Mouse (Mus musculus) forebrain, embryonic 13.5 days (tissue): ENCODE measurements at regions not wholly inside any gene's neighbourhood (a gene's known extent, or its start where the extent isn't known, plus 50 kb on each side); places are given as distances from the start of the nearest gene placed in this dataset.
"Not testable (repeated sequence)": the region's sequence is repeated elsewhere in the genome, so short reads cannot be mapped to it uniquely, and the experiment has no call there.

Experiments
- ATAC-seq: fragments of 200-750 bp; cut with Nextera tagmentation; 2 replicates; pipeline ENCODE4 v1.8.0; 2017
- H3K27ac ChIP-seq: fragments of 300-500 bp; sonication (generic); 2 replicates; pipeline ENCODE4 v1.5.1; 2015; ENCODE audit warnings: inconsistent platforms, mild to moderate bottlenecking, moderate library complexity
- H3K27me3 ChIP-seq: fragments of 300-500 bp; sonication (generic); 2 replicates; pipeline ENCODE4 v1.6.1; 2015; ENCODE audit warnings: mild to moderate bottlenecking, inconsistent platforms
- H3K36me3 ChIP-seq: fragments of 300-500 bp; sonication (generic); 2 replicates; pipeline ENCODE4 v1.6.1; 2015; ENCODE audit warnings: mild to moderate bottlenecking, inconsistent platforms; ENCODE audit not compliant: poor library complexity, severe bottlenecking
- H3K4me1 ChIP-seq: fragments of 300-500 bp; sonication (generic); 2 replicates; pipeline ENCODE4 v1.6.1; 2015; ENCODE audit warnings: inconsistent platforms
- H3K4me2 ChIP-seq: fragments of 300-500 bp; sonication (generic); 2 replicates; pipeline ENCODE4 v1.6.1; 2015; ENCODE audit warnings: inconsistent platforms, mild to moderate bottlenecking, moderate library complexity
- H3K4me3 ChIP-seq: fragments of 300-500 bp; sonication (generic); 2 replicates; pipeline ENCODE4 v1.5.1; 2015; ENCODE audit warnings: mild to moderate bottlenecking, inconsistent platforms
- H3K9ac ChIP-seq: fragments of 300-500 bp; sonication (generic); 2 replicates; pipeline ENCODE4 v1.6.1; 2015; ENCODE audit warnings: mild to moderate bottlenecking, inconsistent platforms
- H3K9me3 ChIP-seq: fragments of 300-500 bp; sonication (generic); replicated peaks from 2 replicates; pipeline ENCODE4 v1.6.1; 2016; ENCODE audit warnings: inconsistent platforms
- WGBS: fragments of 180-500 bp; shearing (Covaris S2); methylation state at CpG from one replicate; pipeline ENCODE4 v1.1.7; 2015; 5-methylcytosine and 5-hydroxymethylcytosine counted together

DNA sequence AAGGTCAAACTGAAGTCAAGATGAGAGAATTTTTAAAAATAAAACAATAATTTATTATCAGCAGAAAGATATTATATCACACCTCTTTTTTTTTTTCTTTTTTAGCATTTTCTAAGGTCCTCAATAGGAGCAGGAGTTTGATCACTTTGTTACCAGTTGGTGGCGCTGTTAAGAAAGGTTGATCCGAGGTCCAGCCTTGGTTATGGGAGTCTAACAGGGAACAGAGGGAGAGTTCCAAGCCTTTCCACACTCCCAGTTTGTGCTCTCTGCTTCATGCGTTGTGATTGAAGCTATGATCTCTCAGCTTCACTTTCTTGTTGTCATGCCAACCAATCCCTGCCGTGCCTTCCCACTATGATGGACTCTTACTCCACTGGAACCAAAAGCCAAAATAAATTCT lies 83.8 kb downstream of the Fam174a start:
- no peak overlapping the region for H3K9ac ChIP-seq
- H3K9me3 ChIP-seq: no peaks in the 10 kb centered on the region
- 41% methylated on average over 4 of the region's 4 CpGs for WGBS
- no peak overlapping the region for H3K4me2 ChIP-seq
- H3K36me3 ChIP-seq: no peaks in the 10 kb centered on the region
- H3K27me3 ChIP-seq: no peaks in the 10 kb centered on the region
- no peaks in the 10 kb centered on the region for H3K4me1 ChIP-seq
- no peak overlapping the region for H3K27ac ChIP-seq
- H3K4me3 ChIP-seq: no peak overlapping the region
- ATAC-seq: peak; percentile 59; the same call in 1 of the 2 replicates

- Histone ChIP-seq H3K36me3 (no peaks in the 10 kb centered on the region), H3K27me3 (no peaks in the 10 kb centered on the region), H3K9me3 (no peaks in the 10 kb centered on the region), H3K4me2 (no peak overlapping the region), H3K9ac (no peak overlapping the region), H3K27ac (no peak overlapping the region), H3K4me1 (no peaks in the 10 kb centered on the region), H3K4me3 (no peak overlapping the region)
- 91% methylated on average over 7 of the region's 7 CpGs for WGBS
- ATAC-seq: no peak
Observed at GRCm38 (mm10) chr1:95399764-95400163, 86.3 kb downstream of the Fam174a start.

DNA sequence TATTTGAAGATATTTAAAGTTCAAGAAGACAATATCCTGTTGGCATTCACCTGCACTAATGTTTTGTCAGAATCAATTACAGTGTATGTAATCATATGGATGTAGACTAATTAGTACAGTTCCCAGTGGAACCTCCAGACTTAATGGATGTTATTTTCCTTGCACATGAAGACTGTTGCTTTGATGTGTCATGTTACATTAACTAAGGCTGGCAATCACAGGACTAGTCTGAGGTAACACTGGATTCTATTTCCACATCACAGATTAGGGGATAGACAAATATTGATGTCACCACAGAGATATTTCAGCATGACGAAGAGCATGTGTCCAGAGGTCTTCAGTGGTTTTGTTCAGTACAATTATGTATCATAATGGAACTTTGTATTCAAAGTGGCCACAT lies 108.8 kb downstream of the Fam174a start:
- ATAC-seq: no peak
- Histone ChIP-seq H3K9ac (no peak overlapping the region), H3K27ac (no peak overlapping the region), H3K36me3 (no peaks in the 10 kb centered on the region), H3K4me3 (no peak overlapping the region), H3K27me3 (no peaks in the 10 kb centered on the region), H3K9me3 (no peaks in the 10 kb centered on the region), H3K4me1 (no peaks in the 10 kb centered on the region), H3K4me2 (no peak overlapping the region)
- 78% methylated on average over 1 of the region's 1 CpGs for WGBS

- Histone ChIP-seq H3K4me3 (no peak overlapping the region), H3K36me3 (no peaks in the 10 kb centered on the region), H3K9me3 (no peaks in the 10 kb centered on the region)
Observed at GRCm38 (mm10) chr1:95425420-95425819, 112.0 kb downstream of the Fam174a start.

DNA sequence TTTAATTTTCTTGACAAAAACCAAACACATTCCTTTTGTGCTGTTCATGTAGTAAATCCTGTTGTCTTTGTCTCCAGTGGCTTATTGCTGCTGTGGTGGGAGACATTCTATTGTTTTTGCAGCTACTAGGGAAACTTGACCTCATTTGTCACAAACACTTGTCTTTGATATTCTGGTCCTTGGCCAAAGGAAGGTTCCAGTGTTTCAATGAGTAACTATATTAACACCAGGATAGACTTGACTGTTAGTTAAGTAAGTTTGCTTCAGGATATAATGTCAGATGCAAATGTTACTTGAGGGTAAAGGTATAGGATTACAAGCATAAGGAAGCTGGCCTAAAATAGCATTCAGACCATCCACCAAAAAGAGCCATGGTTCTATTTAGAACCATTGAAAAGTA lies 123.7 kb downstream of the Fam174a start:
- Histone ChIP-seq H3K27me3 (no peaks in the 10 kb centered on the region), H3K9me3 (no peaks in the 10 kb centered on the region), H3K4me3 (no peak overlapping the region), H3K27ac (no peak overlapping the region), H3K4me2 (no peak overlapping the region), H3K4me1 (no peaks in the 10 kb centered on the region), H3K9ac (no peak overlapping the region), H3K36me3 (no peaks in the 10 kb centered on the region)
- no peak for ATAC-seq

More at GRCm38 (mm10) chr1:95425420-95425819, 112.0 kb downstream of the Fam174a start:
- Histone ChIP-seq H3K4me2 (no peak overlapping the region), H3K27ac (no peak overlapping the region), H3K27me3 (no peaks in the 10 kb centered on the region), H3K9ac (no peak overlapping the region), H3K4me1 (no peaks in the 10 kb centered on the region)
- ATAC-seq: no peak

- no peak overlapping the region for H3K4me2 ChIP-seq
- no peak for ATAC-seq
- 74% methylated on average over 3 of the region's 3 CpGs for WGBS
- no peak overlapping the region for H3K27ac ChIP-seq
- no peaks in the 10 kb centered on the region for H3K36me3 ChIP-seq
- 0 out of 2 replicates have a peak, but pooled peaks cover 4% of the 10 kb centered on the region for H3K4me1 ChIP-seq
- H3K9me3 ChIP-seq: no peaks in the 10 kb centered on the region
- H3K4me3 ChIP-seq: no peak overlapping the region
- H3K9ac ChIP-seq: no peak overlapping the region
- H3K27me3 ChIP-seq: no peaks in the 10 kb centered on the region
Observed at GRCm38 (mm10) chr1:95445541-95445940, 132.1 kb downstream of the Fam174a start.

GRCm38 (mm10) chr1:95448962-95449558 lies 135.6 kb downstream of the Fam174a start:
- WGBS: 72% methylated on average over 7 of the region's 7 CpGs
- ATAC-seq: no peak
- H3K4me1 ChIP-seq: 0 out of 2 replicates have a peak, but pooled peaks cover 4% of the 10 kb centered on the region
- H3K27ac ChIP-seq: no peak overlapping the region
- no peaks in the 10 kb centered on the region for H3K27me3 ChIP-seq
- H3K4me2 ChIP-seq: no peak overlapping the region
- H3K9ac ChIP-seq: no peak overlapping the region
- no peaks in the 10 kb centered on the region for H3K36me3 ChIP-seq
- H3K4me3 ChIP-seq: no peak overlapping the region
- no peaks in the 10 kb centered on the region for H3K9me3 ChIP-seq

DNA sequence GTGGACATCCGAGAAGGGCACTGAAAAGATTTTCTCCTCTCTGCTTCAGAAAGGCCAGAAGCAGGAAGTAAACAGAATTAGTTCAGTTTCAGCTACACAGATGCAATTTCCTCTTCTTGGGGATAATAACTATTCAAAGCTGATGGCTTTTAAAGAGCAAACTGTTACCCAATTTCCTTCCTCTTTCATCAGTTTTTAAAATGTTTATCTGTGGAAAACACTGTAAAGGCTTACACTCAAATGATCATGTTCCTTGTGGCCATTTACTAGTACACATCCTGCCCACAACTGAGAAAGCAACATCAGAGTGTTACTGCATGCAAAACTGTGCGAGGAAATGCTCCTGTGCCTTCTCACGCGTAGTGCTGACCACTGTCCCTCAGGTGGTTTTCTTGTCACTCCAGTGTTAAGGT lies 137.5 kb downstream of the Fam174a start:
- Histone ChIP-seq H3K9ac (no peak overlapping the region), H3K4me3 (no peak overlapping the region), H3K36me3 (no peaks in the 10 kb centered on the region), H3K27ac (no peak overlapping the region), H3K27me3 (no peaks in the 10 kb centered on the region), H3K4me2 (no peak overlapping the region), H3K9me3 (no peaks in the 10 kb centered on the region), H3K4me1 (0 out of 2 replicates have a peak, but pooled peaks cover 4% of the 10 kb centered on the region)
- ATAC-seq: no peak
- WGBS: 87% methylated on average over 4 of the region's 4 CpGs

DNA sequence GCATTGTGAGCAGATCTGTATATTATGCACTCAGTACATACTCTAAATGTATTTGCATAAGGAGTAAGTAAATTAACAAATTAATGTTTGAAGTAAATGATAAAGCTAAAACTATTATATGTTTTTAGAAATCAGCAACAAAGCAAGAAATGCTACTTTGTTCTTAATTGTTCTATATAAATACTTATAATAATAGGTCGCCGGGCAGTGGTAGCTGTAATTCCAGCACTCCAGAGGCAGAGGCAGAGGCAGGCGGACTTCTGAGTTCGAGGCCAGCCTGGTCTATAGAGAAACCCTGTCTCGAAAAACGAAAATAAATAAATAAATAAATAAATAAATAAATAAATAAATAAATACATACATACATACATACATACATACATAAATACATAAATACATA lies 138.3 kb downstream of the Fam174a start:
- not testable (repeated sequence) for H3K27ac ChIP-seq, H3K27me3 ChIP-seq, H3K9me3 ChIP-seq, H3K4me2 ChIP-seq, H3K4me3 ChIP-seq, H3K4me1 ChIP-seq, H3K9ac ChIP-seq, H3K36me3 ChIP-seq
- peak; percentile 82 for ATAC-seq
- 79% methylated on average over 6 of the region's 6 CpGs for WGBS

DNA sequence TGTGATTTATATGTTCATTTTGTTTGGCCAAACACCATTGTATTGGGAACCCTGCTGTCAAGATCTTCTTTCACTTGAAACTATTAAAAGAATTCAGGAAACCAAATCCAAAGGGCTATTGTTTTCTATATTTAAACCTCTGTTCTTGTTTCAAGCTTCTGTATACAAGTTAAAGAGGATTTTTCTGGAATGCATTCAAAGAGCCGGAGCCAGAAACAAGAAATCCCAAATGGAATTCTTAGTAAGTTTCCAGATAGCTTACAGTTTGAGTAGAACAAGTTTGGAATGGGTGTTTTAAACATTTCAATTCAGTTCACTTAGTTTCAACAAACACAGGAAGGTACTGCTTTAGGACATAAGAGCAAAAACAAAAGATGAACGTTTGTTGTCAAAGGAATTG lies 140.8 kb downstream of the Fam174a start:
- no peak for ATAC-seq
- WGBS: 40% methylated on average over 2 of the region's 2 CpGs

DNA sequence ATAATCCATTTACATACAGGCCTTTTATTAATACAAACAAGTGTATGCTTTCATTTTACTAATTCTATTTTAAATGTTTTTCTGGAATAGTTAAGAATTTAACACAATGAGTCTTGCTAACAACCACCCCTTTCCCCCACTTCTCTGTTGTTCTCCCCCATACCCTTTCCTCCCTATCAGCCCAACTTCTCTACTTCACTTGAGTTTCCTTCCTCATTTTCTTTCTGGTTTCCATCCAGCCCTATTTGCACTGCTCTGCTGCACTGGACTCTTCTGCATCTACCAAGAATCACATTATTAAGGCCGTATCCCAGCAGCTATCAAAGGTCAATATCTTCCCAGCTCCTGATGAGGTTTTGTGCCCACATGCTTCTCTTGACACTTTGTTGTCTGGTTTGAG lies 145.9 kb downstream of the Fam174a start:
- no peak for ATAC-seq
- WGBS: 94% methylated on average over 1 of the region's 1 CpGs
- no peak overlapping the region for H3K4me2 ChIP-seq
- H3K9ac ChIP-seq: no peak overlapping the region
- no peaks in the 10 kb centered on the region for H3K27me3 ChIP-seq
- no peaks in the 10 kb centered on the region for H3K36me3 ChIP-seq
- no peaks in the 10 kb centered on the region for H3K4me1 ChIP-seq
- no peak overlapping the region for H3K27ac ChIP-seq
- no peaks in the 10 kb centered on the region for H3K9me3 ChIP-seq
- no peak overlapping the region for H3K4me3 ChIP-seq

More for the DNA sequence above, 140.8 kb downstream of the Fam174a start:
- H3K4me1 ChIP-seq: no peaks in the 10 kb centered on the region
- H3K4me3 ChIP-seq: no peak overlapping the region
- no peaks in the 10 kb centered on the region for H3K9me3 ChIP-seq
- H3K9ac ChIP-seq: no peak overlapping the region
- no peaks in the 10 kb centered on the region for H3K27me3 ChIP-seq
- no peak overlapping the region for H3K4me2 ChIP-seq
- H3K36me3 ChIP-seq: no peaks in the 10 kb centered on the region
- H3K27ac ChIP-seq: no peak overlapping the region

DNA sequence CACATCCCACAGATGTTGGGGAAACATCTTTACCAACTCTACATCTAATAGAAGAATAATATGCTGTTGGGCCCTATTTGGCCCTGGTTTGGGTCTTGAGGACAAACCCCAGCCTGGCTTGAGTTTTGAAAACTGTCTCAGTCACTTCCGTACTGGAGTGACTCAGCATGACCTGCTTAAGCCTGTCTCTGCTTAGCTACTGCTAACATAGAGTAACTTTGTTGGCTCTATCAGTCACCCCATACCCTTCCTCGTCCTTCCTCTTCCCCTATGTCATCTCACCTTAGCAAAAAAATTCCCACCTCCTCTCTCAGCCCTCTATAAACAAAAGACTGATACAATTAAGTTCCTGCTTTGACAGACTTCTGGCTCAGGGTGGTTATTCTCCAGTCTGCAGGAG lies 154.7 kb downstream of the Fam174a start:
- Histone ChIP-seq H3K36me3 (no peaks in the 10 kb centered on the region), H3K4me2 (no peak overlapping the region), H3K9me3 (no peaks in the 10 kb centered on the region), H3K27ac (no peak overlapping the region), H3K4me3 (no peak overlapping the region), H3K27me3 (no peaks in the 10 kb centered on the region), H3K4me1 (no peaks in the 10 kb centered on the region), H3K9ac (no peak overlapping the region)
- 71% methylated on average over 2 of the region's 2 CpGs for WGBS
- no peak for ATAC-seq

DNA sequence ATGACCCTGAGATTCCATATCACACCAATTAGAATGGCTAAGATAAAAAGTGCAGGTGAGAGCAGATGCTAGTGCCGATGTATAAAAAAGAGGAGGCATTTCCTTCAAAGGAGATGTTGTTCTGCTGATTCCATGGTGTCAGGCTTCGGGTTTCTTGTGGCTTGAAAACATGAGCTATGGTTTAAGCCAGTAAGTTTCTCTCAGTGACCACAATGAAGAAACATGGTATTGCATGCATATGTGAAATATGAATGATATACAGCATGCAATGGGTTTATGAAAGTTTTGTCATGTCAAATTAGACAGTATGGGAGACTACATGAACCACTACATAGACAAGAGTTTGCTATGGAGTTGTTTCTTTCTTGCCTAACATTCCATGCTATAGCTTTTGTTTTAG lies 155.3 kb downstream of the Fam174a start:
- no peak overlapping the region for H3K27ac ChIP-seq
- no peaks in the 10 kb centered on the region for H3K9me3 ChIP-seq
- no peak overlapping the region for H3K9ac ChIP-seq
- 84% methylated on average over 2 of the region's 2 CpGs for WGBS
- H3K4me1 ChIP-seq: no peaks in the 10 kb centered on the region
- no peak for ATAC-seq
- no peaks in the 10 kb centered on the region for H3K27me3 ChIP-seq
- no peaks in the 10 kb centered on the region for H3K36me3 ChIP-seq
- H3K4me2 ChIP-seq: no peak overlapping the region
- H3K4me3 ChIP-seq: no peak overlapping the region
